Mouse (Mus musculus) subcutaneous adipose tissue, adult 2 months (tissue): ENCODE measurements around the gene Gm3893. TPM values are rescaled to one million over a fixed set of nuclear protein-coding genes. Genes with fewer than 3 reads are reported as not detected.

Experiments used
- polyA plus RNA-seq: library from polyadenylated mRNA; depleted of rRNA; stranded (reverse); fragments of >200 nt; gene quantifications from 2 replicates; pipeline ENCODE4 v1.2.3, GENCODE M21; 2012; ENCODE audit warnings: low replicate concordance; rRNA removed

The Gm3893 gene
- polyA plus RNA-seq = not detected in 2 replicates

GRCm38 (mm10) chr4:42090907-42091306 is at the start of gene Gm3893:
Gm3893 (plus strand) TSS chr4:42091207.

GRCm38 (mm10) chr4:42114517-42114916 is 23.5 kb downstream of the Gm3893 start, which contains the start of gene Gm13304:
Gm13304 (plus strand) TSS chr4:42114817.

Other genes starting within 250 kb of the Gm3893 start
- gene Gm21541, start 187.6 kb upstream of the Gm3893 start, polyA plus RNA-seq = 33.5 TPM in 1 of 2 replicates, not detected in the other
- 1.9 and 4.4 TPM in 2 replicates for gene Gm20878, start 149.6 kb upstream of the Gm3893 start, polyA plus RNA-seq
- not detected in 2 replicates for gene Fam205a4, start 125.1 kb upstream of the Gm3893 start, polyA plus RNA-seq
- 0.07 and 0.18 TPM in 2 replicates for gene Gm21093, start 56.5 kb upstream of the Gm3893 start, polyA plus RNA-seq
- gene Gm13304, start 23.6 kb downstream of the Gm3893 start, polyA plus RNA-seq = not detected in 2 replicates
- not detected in 2 replicates for gene Gm13306, start 62.2 kb downstream of the Gm3893 start, polyA plus RNA-seq
- gene Gm13305, start 77.4 kb downstream of the Gm3893 start, polyA plus RNA-seq = not detected in 2 replicates
- gene Gm10600, start 149.4 kb downstream of the Gm3893 start, polyA plus RNA-seq = not detected in 2 replicates
- 1.6 TPM in 1 of 2 replicates, not detected in the other for gene Ccl21b, start 164.6 kb downstream of the Gm3893 start, polyA plus RNA-seq
- not detected in 2 replicates for gene Gm21953, start 203.1 kb downstream of the Gm3893 start, polyA plus RNA-seq
- gene Fam205a3, start 227.1 kb downstream of the Gm3893 start, polyA plus RNA-seq = 0.17 and 0.39 TPM in 2 replicates